Mouse (Mus musculus) lung, postnatal 10 days (tissue): ENCODE data around the gene Zfp839.

ENCODE experiments used
- DNase-seq: peaks from one replicate; pipeline ENCODE4 v3.0.0; 2021

The Zfp839 gene

DNA sequence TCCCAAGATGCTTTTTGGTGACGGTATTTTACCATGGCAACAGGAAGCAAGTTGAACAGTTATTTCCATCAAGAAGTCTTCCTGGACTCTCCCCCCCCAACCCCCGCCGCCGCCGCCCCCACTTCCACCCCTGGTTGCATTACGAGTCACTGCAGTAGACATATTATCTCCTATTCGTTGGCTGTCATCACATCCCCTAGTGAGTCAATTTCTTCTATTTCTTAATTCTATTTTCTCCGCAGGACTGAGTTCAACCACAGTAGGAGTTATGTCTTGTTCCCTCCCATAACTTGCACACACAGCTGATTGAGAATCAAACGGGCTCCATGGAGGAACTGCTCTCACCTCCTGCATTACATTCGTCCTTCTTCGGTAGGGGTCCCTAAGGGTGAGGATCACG is 38.1 kb downstream of the Zfp839 start:
- no peak for DNase-seq

DNA sequence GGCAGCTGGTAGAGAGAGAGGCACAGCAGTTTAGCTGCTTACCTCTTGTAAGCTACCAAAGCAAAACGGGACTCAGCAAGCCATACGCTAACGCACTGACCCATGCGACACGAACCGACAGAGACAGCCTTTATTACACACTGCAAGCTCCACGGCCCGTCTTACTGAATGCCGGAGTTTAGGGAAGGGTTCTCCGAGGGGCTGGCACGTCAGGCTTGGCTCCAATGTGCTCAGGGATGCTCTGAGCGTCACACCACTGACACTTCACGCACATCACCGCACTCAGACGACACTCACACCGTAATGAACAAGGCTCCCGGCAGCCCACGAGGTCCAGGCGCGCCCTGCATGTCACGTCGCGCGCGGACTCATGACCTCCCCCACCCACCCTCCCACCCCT is 38.6 kb downstream of the Zfp839 start:
- no peak for DNase-seq

DNA sequence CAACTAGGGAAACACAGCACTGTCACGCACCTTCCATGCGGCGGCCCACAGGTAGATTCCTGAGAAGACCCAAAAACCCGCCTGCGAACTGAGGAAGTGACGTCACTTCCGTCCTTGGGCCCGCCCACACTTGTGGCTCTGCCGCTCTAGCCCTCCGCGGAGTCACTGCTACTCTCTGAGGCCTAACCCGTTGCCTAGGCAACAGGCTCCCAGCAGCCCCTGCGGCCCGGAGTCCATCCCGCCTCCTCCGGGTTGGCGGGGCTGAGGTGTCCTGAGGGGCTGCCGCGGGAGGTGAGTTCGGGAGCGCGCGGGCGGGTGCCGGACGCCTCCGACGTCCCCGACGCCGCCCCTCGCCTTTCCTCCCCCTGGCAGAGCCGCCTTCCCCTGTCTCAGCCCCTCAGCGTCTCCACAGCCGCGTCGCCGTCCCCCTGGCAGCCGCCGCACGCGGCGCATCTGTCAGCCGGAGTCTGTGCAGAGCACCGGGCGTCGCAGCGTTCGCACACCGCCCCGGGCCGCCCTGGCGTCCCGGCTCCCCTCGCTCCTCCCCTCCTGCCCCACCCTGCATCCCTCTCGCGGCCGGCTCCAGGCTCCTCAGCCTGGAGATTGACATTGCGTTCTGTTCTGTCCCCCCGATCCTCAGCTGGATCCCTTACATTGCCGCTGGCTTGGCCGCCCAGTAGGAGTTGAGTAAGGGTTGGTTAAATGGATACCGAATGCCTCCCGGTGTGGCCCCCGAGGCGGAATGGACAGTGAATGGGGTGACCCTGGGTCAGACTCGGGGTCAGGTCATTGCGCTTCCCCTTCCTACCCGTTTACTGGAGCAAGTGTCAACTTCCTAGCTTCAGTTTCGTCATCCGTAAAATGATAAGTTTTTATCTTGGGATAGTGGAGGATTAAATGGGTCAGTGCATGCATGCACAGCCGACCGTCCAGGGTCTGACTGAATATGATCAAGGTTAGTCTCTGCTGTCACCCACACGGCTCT is 39.3 kb downstream of the Zfp839 start, which contains the start of the genes Cinp and Tecpr2:
Cinp (minus strand) TSS at position 110 of the 985 bp plus-strand sequence.
Tecpr2 (plus strand) TSS at position 229 of the 985 bp plus-strand sequence.
- peak; percentile 98 for DNase-seq

DNA sequence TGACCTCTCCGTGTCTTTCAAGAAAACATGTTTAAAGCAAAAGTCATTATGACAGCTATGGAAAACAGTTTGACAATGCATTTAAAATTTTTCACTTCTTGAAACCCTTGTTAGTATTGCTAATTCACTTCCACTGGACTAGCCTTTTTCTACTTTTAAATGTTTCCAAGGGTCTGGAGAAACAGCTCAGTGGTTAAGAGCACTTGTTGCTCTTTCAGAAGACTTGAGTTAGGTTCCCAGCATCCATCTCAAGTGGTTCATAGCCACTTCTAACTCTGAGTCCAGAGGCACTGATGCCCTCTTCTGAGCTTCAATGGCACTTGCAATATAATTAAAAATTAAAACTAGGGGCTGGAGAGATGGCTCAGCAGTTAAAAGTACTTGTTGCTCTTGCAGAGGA is 41.8 kb downstream of the Zfp839 start:
- no peak for DNase-seq

DNA sequence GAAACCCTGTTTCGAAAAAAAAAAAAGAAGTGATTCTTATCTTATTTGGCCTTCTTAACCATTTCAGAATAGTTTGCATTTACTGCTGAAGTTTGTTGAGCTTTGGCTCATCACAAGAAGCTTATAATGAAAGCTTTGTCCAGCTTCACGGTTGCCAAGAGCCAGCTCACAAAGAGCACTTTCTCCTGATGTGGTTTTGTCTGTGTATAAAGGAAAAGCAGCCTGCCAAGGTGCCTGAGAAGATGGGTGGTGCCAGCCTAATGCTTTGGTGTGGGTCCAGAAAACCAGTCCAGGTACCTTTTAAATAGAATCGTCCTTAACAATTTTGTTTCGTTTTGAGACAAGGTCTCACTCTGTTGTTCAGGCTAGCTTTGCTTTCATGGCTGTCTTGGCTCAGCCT is 52.1 kb downstream of the Zfp839 start:
- DNase-seq = no peak

DNA sequence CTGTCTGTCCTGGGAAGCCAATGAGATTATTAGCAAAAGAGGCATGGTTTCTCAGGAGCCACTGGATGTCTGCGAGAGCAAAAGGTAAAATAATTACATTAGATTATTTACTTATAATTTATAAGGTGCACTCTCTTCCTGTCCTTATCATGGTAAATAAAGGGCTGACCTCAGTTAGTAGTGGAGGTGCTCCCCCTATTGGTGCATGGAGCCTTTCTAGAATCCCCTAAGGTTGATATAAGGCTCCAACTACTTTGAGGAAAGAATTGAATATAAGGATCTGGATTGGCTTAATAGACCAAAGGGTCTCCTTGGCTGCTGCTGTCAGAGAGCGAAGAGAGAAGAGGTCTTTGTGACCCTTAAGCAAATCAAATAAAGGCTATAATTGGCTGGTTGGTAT is 53.5 kb downstream of the Zfp839 start:
- DNase-seq = peak; percentile 30

DNA sequence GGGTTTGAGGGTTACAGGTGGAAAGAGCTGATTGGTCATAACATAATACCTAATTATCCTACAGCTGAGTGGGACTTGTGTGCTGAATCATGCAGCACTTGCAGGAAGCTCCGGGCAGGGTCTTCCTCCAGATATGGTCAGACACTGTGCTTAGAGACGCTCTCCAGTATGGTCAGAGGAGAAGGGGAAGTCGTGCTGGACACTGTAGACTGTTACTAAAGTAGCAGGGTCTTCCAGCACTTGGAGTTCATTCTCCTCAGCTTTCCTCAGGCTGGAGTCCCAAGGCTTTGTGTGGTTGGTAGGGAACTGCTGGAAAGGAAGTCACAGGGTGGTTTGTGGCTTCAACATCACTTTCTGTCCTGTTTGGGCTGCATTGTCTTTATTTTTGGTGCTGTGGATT is 57.8 kb downstream of the Zfp839 start:
- DNase-seq = no peak

DNA sequence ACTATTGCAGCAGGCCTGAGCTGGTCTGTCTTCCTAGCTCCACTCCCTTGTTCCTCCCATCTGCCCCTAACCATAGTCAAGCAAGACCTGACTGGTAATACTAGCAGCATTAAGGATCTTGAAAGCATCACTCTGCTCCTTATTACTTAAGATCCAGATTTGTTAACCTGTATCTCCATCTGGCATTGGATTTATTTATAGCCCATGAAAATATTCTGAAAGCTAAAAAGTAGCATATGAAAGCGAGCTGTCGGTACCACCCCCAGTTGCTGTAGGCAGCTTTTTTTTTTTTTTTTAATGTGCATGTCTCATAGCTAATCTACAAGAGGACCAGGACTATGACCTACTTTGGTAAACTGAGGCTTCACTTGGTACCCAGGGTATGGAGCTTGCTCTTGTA is 59.9 kb downstream of the Zfp839 start:
- no peak for DNase-seq

DNA sequence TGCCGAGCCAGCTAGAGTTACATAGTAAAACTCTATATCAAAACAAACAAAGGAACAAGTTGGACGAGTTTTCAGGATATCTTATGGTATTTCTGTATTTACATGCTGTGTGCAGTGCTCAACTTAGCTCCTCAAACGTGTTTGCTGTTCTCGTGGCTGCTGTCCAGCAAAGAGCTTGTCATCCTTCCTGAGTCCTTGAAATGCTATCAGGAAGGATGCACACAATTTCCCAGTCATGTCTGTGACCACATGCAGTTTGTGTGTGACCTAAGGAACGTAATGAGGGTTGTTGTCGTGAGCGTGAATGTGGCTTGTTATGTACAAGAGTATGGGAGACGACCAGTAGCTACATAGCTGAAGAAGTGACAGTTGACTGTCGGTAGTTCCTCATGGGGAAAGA is 65.7 kb downstream of the Zfp839 start:
- DNase-seq = no peak
